ENCODE assay signal across 9 mouse cellular contexts in the genomic region with DNA sequence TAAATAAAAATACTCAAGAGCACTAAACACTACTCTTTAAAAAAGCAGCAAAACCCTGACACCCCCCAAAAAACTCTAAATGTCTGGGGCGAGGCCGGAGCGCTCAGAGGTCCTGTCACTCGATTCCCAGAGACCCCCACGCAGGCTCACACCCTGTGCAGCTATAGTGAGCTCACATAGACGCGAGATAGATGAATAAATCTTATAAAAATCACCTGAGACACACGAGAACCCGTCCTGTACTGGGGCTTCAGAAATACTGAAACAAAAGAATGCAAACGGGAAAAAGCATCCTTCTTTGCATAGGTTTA. TPM values are rescaled to one million over a fixed set of nuclear protein-coding genes. Genes with fewer than 3 reads are reported as not detected.
DNase-seq lines count a peak whose midpoint lies in the region; ATAC-seq and TF ChIP-seq lines count a peak whose summit lies in the region.
"Had no signal": no experiment of that assay in that cellular context is flagged by ENCODE, and none has a peak within 500 bp of the region (broad histone marks: within the 10 kb centered on the region; RNA-seq: fewer than 3 reads in every experiment).

No protein-coding gene starts in this region.

- no peaks in the 10 kb centered on the region for H3K27me3 ChIP-seq in hindbrain, embryonic 12.5 days

- no peaks in the 10 kb centered on the region for H3K9me3 ChIP-seq in hindbrain, embryonic 12.5 days (replicated peaks)

- H3K36me3 ChIP-seq in hindbrain, embryonic 12.5 days = no peaks in the 10 kb centered on the region
- no peaks in the 10 kb centered on the region for H3K36me3 ChIP-seq in macrophage (ENCODE audit: inconsistent target)

- no peak for TF ChIP-seq CTCF in layer of hippocampus, adult 2 months (conservative IDR thresholded peaks at IDR 0.05)
- no peak for TF ChIP-seq CTCF in cortical plate, adult 2 months (IDR thresholded peaks at IDR 0.05; ENCODE audit: extremely low read depth, insufficient read depth, low read length)

- WGBS in hindbrain, embryonic 12.5 days = 10% methylated on average over 10 of the region's 10 CpGs
- WGBS in macrophage (ENCODE audit: missing documents) = 34% methylated on average over 10 of the region's 10 CpGs

- no peak for TF ChIP-seq POLR2A in cortical plate, adult 2 months (IDR thresholded peaks at IDR 0.05; ENCODE audit: extremely low read depth, insufficient read depth, low read length)

- no peaks in the 10 kb centered on the region; the same call in 1 of the 2 replicates for H3K79me2 ChIP-seq in macrophage (ENCODE audit: inconsistent target)

- H3K9ac ChIP-seq in hindbrain, embryonic 12.5 days = peak overlapping the region; percentile 86

- no peak for DNase-seq in layer of hippocampus, adult 2 months (ENCODE audit: low spot score in 2 of 2)
- DNase-seq in layer of hippocampus, postnatal 36 days = no peak
- DNase-seq in spleen, adult 18-20 months = no peak
- DNase-seq in c-Kit-positive CD71-positive TER-119-positive erythroid progenitor cells, embryonic 14.5 days (ENCODE audit: low spot score) = no peak
- DNase-seq in spleen, adult 12 weeks (ENCODE audit: low spot score) = no peak

- peak overlapping the region; percentile 54 for H3K4me2 ChIP-seq in hindbrain, embryonic 12.5 days (replicated peaks)

- H3K4me1 ChIP-seq in cortical plate, adult 2 months (ENCODE audit: control insufficient read depth, insufficient read depth, low read length) = no peaks in the 10 kb centered on the region
- no peaks in the 10 kb centered on the region for H3K4me1 ChIP-seq in hindbrain, embryonic 12.5 days

- H3K27ac ChIP-seq in layer of hippocampus, adult 2 months = peak overlapping the region; percentile 100
- peak overlapping the region; percentile 80 for H3K27ac ChIP-seq in cortical plate, adult 2 months (ENCODE audit: insufficient read depth, low read length)
- peak overlapping the region; percentile 91; the same call in 1 of the 2 replicates for H3K27ac ChIP-seq in hindbrain, embryonic 12.5 days
- H3K27ac ChIP-seq in macrophage = peak overlapping the region; percentile 72

- ATAC-seq in hindbrain, embryonic 12.5 days (ENCODE audit: low FRiP score) = peak; percentile 74

- peak overlapping the region; percentile 99 for H3K4me3 ChIP-seq in layer of hippocampus, adult 2 months
- H3K4me3 ChIP-seq in cortical plate, adult 2 months (ENCODE audit: insufficient read depth, low read length) = peak overlapping the region; percentile 96
- peak overlapping the region; percentile 78 for H3K4me3 ChIP-seq in hindbrain, embryonic 12.5 days
- H3K4me3 ChIP-seq in macrophage (ENCODE audit: inconsistent target) = peak overlapping the region; percentile 52

RNA-seq across cellular contexts. Expression of a gene that starts 32.6 kb away (rescaled TPM):
- total RNA-seq in layer of hippocampus, adult 2 months (2021) = 100 to 1,000 TPM; 186 to 195 TPM
- 100 to 1,000 TPM; 194 to 203 TPM for total RNA-seq in layer of hippocampus, postnatal 36 days (2021)
- 79.5 and 81.9 TPM in 2 replicates for polyA plus RNA-seq in cortical plate, adult 2 months (2012; rRNA removed)
- polyA plus RNA-seq in hindbrain, embryonic 12.5 days (2016; fragmentation: Nextera tagmentation; extraction: Ambion mirVana) = 64.0 and 65.4 TPM in 2 replicates
- total RNA-seq in macrophage (2018; cell fraction: chromatin; rRNA removed) = 100 to 1,000 TPM; 102 to 213 (median 156) TPM
- total RNA-seq in macrophage (2018; cell fraction: cytosol; rRNA removed) = 100 to 1,000 TPM in 3 of 26 experiments, 10 to 100 TPM in 23; 78.7 to 145 (median 89.1) TPM
- total RNA-seq in macrophage (2018; cell fraction: nucleus; rRNA removed) = 100 to 1,000 TPM in 23 of 26 experiments, 10 to 100 TPM in 3; 91.6 to 221 (median 127) TPM
- 61.0 to 80.1 TPM (median 72.2 TPM) in 3 replicates for polyA plus RNA-seq in macrophage (2018)

RNA-seq across cellular contexts. Expression of a gene that starts 42.5 kb away (rescaled TPM):
- not detected for total RNA-seq in layer of hippocampus, adult 2 months (2021)
- not detected for total RNA-seq in layer of hippocampus, postnatal 36 days (2021)
- not detected in 2 replicates for polyA plus RNA-seq in cortical plate, adult 2 months (2012; rRNA removed)
- not detected in 2 replicates for polyA plus RNA-seq in hindbrain, embryonic 12.5 days (2016; fragmentation: Nextera tagmentation; extraction: Ambion mirVana)
- total RNA-seq in macrophage (2018; cell fraction: chromatin; rRNA removed) = 1 to 10 TPM in 6 of 26 experiments, under 1 TPM in 5, not detected in 15; 0.25 to 2.8 (median 1.1) TPM
- total RNA-seq in macrophage (2018; cell fraction: cytosol; rRNA removed) = not detected
- under 1 TPM in 6 of 26 experiments, not detected in 20; 0.28 to 0.84 (median 0.67) TPM for total RNA-seq in macrophage (2018; cell fraction: nucleus; rRNA removed)
- polyA plus RNA-seq in macrophage (2018) = not detected in 3 replicates
- total RNA-seq: adrenal gland, postnatal 36 days had no signal
